Mouse (Mus musculus): ENCODE data around the gene Mcl1. TPM values are rescaled to one million over a fixed set of nuclear protein-coding genes. Genes with fewer than 3 reads are reported as not detected.
"Not testable (repeated sequence)": the region's sequence is repeated elsewhere in the genome, so short reads cannot be mapped to it uniquely, and the experiment has no call there.

The Mcl1 gene
- total RNA-seq, 2 experiments from 2014 or later: 96.0 to 99.4 TPM

DNA sequence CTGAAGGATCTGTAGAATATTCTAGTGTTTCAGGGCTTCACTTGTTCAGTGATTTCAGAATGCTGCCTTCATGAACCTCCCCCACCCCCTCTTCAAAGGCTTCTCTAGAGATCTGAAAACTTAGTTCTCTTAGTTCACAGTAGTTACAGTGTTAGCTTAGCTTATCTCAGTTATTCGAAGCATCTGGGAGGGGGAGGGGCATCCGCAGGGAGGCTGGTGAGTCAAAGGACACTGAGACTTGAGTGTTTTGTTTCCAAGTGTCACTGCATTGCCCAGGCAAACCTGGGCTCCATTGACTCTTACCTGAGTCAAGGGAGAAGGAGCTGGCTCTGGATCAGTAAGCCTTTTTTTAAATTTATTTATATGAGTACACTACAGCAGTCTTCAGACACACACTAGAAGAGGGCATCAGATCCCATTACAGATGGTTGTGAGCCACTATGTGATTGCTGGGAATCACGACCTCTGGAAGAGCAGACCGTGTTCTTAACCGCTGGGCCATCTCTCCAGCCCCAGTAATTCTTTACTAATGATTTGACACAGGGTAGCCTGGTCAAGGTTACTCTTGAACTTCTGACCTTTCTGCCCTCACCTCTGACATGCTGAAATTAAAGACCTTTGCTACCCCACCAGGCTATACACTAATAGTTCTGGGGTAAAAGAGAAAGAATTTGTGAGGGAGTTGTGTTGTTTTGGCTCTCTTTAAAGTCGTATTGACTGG is 7.7 kb downstream of the Mcl1 start:
- peak; percentile 40 for DNase-seq (ENCODE audit: low spot score)

DNA sequence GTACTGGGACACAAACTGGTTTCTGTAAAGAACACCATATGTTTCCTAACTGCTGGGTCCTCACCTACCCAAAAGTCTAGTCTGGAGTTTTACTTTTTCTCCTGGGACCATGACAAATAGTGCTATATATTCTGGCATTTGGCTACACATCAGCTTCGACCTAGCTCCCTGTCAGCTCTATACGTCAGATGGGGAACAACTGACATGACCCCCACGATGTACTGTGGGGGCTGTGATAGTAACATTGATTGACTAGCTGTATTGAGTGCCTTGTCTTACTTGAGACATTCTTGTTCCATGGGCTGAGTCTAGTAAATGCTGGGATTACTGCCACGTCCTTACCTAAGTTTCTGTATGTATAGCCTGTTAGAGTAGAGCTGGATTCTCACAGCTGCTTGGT is 8.9 kb downstream of the Mcl1 start:
- peak; percentile 1 for DNase-seq (ENCODE audit: low spot score)

DNA sequence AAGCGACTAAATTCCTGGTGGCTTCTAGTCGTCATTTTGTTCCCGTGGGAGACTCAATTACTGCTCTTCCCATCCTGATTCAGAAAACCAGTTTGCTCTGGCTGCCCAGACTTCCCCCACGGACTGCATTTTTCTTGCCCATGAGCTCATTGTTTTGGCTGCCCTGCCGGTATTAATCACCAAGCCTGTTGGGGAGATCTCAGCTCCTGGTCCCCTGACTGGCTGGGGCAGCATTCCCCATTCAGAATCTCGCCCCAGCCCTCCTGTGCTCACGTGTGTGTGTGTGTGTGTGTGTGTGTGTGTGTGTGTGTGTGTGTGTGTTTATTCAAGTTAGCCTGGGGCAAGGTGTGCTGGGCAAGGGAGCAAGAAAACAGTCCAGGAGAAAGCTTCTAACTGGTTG is 9.4 kb downstream of the Mcl1 start:
- DNase-seq (ENCODE audit: low spot score): peak; percentile 72

DNA sequence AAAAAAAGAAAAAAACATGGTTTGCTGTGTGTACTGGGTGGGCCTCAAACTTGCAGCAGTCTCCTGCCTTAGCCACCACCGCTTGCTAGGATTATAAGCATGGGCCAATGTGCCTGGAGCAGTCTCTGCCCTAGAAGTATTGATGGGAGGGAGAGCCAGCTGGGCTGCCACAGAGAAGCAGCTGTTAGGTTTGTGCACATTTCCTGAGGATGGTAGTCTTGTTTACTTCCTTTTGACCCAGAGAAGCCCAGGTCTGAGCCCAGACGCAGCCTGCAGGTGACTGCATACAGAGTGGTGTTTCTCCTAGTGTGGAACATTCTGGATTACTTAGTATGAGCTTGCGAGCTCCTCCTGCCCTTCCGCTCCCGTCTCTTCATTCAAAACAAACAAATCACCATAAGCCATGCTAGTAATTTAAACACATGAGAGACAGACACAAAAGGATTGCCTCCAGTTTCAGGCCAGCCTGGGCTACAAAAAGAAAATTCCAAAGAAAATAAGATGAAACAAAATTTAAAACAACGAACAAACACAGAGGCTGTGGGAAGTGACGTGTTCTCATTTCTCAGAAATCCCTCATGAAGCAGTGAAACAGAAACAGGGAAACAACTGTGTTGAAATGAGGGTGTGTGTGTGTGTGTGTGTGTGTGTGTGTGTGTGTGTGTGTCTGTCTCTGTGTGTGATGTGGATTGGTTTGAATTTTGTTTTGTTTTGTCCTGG is 10.2 kb downstream of the Mcl1 start:
- no peak for DNase-seq (ENCODE audit: low spot score)

DNA sequence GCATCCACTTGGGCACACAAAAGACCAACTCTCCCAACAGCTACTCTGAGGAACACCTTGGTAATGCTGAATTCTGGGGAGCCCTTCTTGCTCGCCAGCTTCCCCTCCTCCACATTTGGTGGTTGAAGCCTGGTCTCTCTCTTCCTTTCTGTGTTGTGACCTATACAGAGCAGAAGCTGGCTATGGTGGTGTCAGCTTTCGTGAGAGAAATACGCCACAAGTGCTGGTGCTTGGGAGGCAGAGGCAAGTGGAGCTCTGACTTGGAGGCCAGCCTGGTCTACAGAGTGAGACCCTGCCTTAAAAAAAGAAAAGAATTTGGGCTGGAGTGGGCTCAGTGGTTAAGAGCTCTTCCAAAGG is 10.7 kb downstream of the Mcl1 start:
- DNase-seq (ENCODE audit: low spot score): no peak

DNA sequence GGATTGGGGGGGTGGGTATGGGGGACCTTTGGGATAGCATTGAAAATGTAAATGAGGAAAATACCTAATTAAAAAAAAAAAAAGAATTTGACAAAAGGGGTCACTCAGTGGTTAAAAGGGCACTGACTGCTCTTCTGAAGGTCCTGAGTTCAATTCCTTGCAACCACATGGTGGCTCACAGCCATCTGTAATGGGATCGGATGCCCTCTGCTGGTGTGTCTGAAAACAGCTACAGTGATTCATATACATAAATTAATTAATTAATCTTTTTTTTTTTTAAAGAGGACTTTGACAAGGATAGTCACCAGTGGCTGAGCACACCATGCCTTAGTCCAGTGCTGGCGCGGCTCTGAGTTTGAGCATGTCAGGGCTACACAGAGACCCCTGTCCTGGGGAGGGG is 11.8 kb downstream of the Mcl1 start:
- DNase-seq (ENCODE audit: low spot score): not testable (repeated sequence)

DNA sequence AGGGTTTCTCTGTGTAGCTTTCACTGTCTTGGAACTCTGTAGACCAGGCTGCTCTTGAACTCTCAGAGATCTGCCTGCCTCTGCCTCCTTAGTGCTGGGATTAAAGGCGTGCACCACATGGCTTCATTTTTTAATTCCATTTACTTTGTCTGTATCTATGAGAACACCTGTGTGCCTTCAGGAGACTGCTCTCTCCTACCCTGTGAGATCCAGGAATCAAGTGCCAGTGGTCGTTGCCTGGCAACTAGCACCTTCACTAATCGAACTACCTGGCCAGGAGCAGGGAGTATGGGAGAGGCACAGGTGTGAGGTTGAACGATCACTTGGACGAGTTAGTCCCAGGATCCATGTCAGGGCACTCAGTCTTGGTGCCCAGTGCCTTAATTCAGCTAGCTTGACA is 12.6 kb downstream of the Mcl1 start:
- DNase-seq (ENCODE audit: low spot score): no peak

DNA sequence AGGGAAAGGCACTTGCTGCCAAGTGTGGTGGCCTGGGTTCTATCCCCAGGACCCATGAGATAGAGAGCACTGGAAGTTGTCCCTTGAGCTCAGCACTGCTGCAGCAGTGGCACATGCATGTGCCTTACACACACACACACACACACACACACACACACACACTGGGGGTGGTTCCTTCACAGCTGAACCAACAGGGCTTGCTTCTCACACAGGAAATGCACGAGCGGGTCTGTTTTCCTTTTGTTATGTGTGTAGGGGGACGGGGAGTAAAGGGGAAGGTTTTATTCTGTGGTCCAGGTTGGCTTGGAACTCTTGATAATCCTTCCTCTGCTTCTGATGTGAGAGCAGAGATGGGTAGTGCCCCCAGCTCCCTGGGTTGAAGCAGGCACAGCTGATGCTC is 13.9 kb downstream of the Mcl1 start:
- DNase-seq (ENCODE audit: low spot score): no peak

DNA sequence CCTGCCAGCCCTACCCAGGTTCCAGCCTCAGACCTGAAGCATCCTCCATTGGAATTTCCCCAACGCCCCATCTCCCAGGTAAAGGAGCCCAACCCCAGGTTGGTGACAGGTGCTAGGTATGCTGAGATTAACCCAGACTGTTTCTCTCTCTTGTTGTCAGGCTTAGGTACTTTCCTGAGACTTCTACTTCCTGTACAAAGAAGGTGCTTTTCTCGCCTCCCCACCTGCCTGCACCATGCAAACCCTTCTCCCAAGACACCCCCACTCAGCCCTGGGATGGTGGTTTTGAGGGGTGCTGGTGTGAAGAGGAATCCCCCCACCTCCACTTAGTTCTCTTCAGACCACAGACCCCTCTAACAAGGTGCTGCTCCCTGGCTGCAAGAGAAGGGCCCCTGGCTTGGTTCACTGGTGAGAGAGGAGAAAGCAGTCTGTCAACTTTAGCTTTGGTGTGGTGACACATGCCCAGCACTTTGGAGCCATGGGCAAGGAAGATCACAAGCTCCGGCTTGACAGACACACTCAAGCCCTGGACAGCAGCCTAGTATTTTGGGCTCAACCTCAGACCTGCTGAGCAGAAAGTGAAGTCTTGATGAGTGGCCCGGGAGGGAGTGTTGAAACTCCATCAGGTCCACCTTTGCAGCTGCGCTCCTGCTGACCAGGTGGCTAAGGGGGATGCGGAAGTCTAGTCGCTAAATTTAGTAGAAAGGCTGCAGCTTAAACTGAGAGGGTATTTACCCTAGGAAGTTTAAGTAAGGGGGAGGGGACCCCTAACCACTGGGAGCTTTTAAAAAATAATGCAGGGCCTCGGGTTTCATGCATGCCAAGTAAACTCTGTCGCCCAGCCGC is 14.5 kb downstream of the Mcl1 start:
- DNase-seq (ENCODE audit: low spot score): peak; percentile 56

DNA sequence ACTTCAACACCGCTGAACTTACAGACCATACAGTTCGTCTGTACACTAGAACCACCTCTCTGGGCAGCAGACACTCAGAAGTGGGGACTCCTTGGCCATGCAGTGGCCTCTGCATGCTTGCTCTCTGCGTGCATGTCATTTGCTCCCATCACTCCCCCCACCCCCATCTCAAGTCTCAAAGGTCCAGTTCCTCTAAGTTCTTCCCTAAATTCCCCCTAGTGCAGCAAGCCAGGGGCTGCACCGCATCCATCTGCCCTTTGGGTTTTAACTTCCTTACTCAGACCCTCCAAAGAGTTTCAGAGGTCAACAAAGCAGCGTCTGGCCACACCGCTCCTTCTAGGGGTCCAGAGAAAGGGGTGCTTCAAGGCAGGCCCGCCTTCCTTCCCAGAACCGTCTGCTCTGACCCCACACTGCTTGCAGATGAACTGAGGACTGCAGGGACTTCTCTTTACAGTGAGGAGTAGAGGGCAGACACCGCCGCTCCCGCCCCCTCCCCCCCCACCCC is 15.2 kb downstream of the Mcl1 start:
- DNase-seq (ENCODE audit: low spot score): no peak

DNA sequence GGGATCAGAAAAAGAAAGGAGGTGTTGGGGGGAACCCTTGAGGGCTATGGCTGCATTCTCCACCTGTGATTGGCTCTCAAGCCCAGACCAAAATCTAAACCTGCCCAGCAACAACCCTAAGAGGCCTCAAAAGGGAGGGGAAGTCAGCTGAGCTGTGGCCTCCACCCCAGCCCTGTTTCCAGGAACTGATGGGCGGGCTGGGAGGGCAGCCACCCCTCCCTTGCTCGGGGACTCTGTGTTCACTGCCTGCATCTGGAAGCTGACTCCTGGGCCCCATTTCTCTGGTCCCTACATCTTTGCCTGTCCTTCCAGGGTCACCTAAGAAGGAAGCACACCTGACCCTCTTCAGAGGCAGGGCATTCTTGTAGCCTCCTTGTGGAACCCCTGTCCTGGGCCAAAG is 15.6 kb downstream of the Mcl1 start:
- peak; percentile 87 for DNase-seq (ENCODE audit: low spot score)

DNA sequence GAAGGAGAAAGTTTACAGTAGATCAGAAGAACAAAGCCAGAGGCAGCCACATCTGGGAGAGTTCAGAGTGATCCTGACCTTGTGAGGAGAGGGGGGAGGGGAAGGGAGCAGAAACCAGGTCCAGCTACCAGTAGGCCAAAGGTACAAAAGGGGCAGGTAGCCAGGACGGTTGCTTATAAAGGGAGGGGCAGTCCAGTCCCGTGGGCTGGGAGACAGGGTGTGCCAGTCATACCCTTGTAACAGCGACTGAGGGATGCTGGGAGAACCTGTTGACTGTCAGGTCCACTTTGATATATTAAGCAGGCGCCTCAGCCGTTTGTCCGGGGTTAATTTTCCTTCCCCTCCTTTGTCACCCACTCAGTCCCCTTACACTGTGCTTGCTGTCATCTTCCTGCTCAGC is 16.2 kb downstream of the Mcl1 start:
- DNase-seq (ENCODE audit: low spot score): peak; percentile 66

DNA sequence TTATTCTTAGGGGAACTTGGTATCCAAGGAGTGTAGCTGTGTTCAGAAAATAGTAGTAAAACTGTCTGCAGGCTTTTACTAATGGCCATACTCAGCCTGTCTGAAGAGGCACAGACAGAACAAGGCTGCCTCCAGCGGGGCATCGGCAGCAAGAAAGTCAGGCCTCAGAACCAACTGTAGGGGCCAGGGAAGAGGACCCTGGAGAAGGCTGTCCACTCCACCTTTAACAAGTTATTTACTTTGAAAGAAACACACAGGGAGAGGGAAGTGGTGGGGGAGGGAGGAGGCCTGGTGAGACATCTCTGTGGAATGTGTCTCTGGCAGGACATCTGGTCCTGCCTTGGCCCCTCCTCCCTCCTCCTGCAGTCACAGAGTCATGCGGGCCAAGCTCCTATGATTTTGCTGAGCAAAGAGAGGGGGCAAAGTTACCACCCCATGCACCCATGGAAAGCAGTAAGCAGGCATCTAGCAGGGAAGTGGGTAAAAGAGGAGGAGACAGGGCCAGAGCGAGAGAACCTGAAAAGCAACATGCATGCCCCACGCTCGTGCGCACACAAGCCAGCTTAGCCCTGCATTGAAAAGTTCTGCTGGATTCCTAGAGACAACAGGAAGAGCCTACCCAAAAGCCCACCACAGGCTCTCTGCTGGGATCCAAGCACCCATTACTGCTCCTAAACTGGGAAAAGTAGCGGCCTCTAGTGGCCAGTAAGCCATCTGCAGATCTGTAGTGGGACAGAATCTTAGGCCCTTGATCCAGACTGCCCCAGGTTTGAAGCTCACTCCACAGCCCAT is 16.9 kb downstream of the Mcl1 start:
- peak; percentile 91 for DNase-seq (ENCODE audit: low spot score)

DNA sequence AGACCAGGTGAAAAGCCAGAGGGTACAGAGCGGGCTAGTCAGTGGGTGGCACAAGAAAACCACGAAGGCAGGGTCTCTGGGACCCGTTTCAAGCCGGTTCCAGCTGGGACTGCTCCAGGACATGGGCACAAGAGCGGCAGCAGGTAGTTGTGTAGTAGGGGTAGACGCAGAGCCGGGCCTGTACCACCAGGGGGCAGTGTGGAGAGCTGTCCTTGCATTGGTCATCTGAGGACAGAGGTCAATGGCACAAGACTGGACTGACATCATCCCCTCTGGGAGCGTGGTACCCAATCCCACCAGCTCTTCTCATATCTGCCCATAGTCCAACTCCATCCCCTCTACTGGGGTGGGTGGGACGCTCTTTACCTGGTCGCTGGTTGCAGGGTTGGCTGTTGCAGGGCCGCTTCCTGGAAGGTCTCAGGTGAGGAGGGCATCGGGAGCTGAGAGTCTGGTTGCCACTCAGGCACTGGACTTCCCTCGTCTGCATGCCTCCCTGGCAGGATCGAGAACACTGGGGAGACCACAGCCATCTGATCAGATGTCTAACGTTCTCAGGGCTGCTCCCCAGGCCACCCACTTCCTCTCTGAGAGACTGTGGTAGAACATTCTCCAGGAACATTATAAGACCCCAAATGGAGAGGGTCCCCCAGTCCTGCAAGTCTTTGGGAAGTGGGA is 18.3 kb downstream of the Mcl1 start:
- peak; percentile 90 for DNase-seq (ENCODE audit: low spot score)

DNA sequence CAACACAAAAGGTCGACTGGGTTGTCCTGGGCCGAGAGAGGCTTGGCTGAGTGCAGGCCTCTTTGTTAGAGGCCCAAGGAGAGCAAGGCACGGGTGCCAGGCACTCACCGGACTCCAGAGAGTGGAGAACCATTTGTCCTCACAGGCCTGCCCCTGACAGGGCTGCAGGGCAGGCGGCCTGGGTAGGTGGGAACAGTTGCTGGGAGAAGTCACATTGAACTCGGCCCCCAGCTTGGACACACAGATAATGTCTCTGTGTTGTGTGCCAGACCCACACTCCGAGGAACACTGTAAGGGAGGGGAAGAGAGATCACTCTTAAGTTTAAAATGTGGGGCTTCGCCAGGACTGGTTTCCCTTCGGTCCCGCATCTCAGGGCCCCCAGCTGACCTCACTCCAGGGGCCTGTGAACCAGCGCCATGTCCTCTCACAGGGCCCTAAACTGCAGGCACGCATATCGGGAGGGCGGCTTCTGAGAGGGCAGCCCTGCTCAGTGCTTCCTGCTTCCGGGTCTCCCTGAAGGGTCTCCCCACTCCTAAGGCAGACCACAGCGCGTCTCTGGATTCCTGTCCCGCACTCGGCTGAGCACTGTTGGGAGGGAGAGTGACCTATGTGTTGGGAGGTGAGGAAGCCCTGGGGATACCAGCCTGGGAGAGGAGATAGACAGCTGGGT is 19.0 kb downstream of the Mcl1 start:
- DNase-seq (ENCODE audit: low spot score): no peak

DNA sequence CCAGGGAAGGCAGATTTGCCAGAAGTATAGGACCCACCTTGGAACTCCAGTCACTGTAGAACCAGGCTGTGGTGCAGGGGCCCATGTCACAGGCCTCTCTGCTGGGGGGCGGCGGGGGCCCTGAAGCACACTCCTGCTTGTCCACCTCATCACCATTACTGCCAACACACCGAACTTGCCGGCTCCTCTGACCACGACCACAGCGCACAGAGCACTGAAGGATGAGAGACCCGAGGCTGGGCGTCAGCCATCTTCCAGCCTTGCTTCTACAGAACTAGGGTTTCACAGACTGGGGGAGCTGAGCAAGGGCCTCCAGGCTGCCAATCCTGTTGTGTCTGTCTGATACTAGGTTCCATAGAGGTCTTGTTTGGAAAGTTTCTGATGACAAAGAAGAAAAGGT is 21.0 kb downstream of the Mcl1 start:
- no peak for DNase-seq (ENCODE audit: low spot score)

DNA sequence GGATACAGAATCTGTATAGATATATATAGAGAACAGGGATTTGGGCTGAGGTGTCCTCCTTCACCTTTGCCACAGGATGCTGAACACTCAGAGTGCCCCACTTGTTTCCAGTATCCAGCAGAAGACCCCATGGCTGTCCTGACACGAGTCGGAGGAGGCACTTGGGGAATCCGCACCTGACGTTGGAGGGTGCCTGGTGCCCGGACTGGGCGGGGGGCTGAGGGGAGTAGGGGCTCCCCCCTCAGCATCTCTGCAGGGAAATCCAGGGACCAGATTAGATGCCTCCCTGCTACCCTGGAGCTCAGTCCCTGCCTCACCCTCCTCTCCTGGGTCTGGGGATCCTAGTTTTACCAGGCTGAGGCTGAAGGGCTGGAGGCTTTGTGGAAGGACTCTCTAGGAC is 22.1 kb downstream of the Mcl1 start:
- DNase-seq (ENCODE audit: low spot score): no peak

DNA sequence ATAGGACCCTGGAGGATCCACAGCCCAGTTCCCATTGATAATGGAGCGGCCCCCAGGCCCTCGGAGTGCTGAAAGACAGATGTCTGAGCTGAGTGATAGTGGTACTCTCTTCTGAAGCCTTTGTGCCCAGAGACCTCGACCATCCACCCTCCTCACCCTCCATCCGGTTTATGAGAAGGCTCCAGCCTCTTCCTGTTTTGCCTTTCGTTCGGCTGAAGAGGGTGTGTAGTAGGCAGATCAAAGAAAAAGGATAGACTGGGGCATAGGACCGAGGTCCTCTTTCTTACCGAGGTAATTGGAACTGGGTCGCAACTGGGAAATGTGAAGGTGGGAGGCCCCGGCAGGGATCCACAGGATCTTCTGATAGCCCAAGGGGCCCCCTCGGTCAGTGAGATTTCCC is 22.8 kb downstream of the Mcl1 start:
- no peak for DNase-seq (ENCODE audit: low spot score)

DNA sequence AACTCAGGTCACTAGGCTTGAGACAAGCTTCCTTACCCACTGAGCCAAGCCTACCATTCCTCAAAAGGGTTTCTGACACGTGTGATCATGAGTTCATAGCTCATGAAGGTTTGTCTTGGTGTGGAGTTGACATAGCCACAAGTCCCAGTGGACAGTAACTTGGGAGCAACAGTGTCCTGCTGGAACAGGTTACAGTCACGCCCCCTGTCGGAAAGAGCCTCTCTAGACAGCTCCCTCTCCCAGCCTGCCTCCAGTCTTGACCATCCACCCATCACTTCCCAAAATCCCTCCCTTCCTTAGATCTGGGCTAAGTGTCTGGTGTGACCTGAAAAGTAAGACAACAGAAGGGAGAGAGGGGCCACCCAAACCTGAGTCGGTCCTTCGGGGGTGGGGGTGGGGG is 24.3 kb downstream of the Mcl1 start:
- DNase-seq (ENCODE audit: low spot score): no peak

DNA sequence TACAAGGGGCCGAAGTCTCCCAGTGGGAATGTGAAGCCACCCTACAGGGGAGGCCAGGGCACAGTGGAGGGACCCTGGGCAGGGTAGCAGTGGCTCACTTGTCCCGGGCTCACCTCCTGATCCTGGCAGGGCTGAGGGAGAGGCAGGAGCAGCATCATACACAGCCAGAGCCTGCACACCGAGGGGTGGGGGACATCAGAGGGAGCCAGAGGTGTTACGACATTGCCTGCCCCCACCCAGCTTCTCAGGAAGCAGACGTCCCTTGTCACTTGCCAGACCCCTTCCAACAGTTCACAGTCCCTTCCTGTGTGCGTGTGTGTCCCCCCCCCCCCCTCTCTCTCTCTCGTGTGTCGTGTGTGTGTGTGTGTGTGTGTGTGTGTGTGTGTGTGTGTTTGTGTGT is 26.3 kb downstream of the Mcl1 start:
- peak; percentile 35 for DNase-seq (ENCODE audit: low spot score)

Data from gastrocnemius, adult 18-20 months (tissue).